Mouse (Mus musculus) telencephalon, adult 2 months (tissue): Measurements from ENCODE around the gene Mrpl3.
A peak's percentile ranks its signal among the peaks of the same experiment; 100 is the strongest.
"Not testable (repeated sequence)": the region's sequence is repeated elsewhere in the genome, so short reads cannot be mapped to it uniquely, and the experiment has no call there.

ENCODE experiments used
- DNase-seq: peaks from one replicate; pipeline ENCODE4 v3.0.0-alpha.2; 2011; ENCODE audit warnings: low read depth, low spot score

The Mrpl3 gene

GRCm38 (mm10) chr9:105053147-105053557, at the start of gene Mrpl3:
TSS of gene Mrpl3 (plus strand) at chr9:105053239.
- peak; percentile 73 for DNase-seq

DNA sequence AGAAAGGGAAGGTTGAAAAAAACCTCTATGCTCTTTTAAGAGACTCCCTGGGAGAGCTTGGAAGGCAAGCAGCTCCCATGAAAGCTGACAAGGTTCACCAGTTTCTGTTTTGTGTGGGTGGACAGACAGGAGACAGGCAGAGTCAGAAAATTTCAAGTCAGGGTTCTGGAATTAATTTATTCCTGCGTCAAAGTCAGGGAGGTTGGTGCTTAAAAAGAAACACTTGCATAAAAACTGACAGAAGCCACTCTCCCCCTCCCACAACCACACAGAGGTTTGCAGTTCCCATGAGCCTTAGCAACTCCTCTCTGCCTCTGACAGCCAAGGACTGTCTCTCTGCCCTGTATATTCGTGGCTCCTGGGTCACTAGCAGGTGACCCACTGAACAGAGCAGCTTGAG, 42.3 kb upstream of the Mrpl3 start:
- peak; percentile 54 for DNase-seq

DNA sequence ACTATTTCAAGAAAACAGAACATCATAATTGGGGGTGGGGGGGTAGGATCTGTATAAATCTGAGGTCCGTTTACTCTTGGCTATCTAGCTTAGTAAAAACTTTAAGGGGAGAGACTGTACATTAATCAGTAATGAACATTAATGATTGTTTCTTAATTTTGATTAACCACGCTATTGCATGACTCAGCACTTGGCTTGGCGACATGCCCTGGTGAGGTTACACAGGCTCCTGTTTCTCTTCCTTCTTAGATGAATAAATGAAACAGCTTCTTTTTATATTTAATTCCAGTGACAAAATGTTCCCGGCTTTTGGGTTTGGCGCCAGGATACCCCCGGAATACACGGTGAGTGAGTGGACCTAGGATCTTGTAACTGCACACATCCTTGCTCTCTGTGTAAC, 34.9 kb upstream of the Mrpl3 start:
- DNase-seq = no peak

DNA sequence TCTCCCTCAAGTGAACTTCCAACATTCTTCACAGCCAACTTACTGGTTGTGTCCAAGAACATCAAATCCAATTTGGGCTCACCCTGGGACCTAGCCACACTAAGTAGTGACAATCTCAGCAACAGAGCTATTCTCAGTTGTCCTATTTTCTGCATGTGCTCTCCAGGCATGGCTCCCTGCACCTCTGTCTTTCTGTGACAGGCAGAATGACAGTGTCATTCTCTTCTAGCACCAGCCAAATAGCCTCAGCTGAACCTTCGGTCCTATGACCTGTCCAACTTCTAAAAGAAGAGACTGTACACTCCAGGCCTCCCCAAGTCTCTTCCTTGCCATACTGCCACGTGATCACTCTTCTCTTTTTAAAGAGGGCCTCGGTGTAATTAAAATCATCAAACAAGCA, 24.7 kb upstream of the Mrpl3 start:
- DNase-seq = no peak

GRCm38 (mm10) chr9:105032572-105032971, 20.5 kb upstream of the Mrpl3 start:
- no peak for DNase-seq

GRCm38 (mm10) chr9:105033641-105034040, 19.4 kb upstream of the Mrpl3 start:
- DNase-seq = no peak

- no peak for DNase-seq
Observed at GRCm38 (mm10) chr9:105037847-105038246, 15.2 kb upstream of the Mrpl3 start.

DNA sequence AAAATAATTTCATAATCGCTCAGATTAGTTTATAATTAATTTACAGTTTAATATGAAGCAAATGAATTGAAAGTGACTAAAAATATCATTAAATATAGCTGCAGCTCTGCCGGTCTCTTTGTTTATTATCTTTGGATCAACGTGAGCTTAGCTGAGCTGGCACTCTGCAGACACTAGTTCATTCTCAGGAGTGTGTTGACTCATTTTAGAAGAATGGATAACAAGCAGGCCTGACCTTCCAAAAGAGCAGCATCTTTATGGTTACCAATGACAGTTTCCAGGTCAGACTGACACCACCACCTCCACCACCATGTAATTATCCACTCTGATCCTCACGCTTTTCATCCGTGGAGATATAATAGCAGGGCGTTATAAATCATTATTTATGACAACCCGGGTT, 7.0 kb upstream of the Mrpl3 start:
- DNase-seq = no peak

DNA sequence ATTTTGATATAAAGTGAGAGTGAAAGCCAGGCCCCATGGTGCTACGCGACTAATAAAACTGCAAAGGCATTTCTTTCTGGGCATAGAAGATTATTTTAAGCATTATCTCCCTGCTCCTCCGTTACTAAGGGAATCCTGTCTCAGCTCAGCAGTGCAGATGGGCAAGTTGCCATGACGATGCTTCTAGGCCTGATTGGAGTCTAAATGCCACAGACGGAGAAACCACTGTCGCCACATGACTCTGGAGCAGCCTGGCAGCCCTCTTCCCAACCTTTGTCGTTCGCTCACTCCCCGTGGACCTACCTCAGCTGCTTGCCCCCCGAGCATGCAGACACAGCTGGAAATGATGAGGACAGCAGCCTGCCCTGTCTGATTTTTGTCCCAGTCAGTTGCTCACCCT, 4.7 kb upstream of the Mrpl3 start:
- DNase-seq = peak; percentile 81

GRCm38 (mm10) chr9:105049636-105050035, 3.4 kb upstream of the Mrpl3 start:
- no peak for DNase-seq

- DNase-seq = no peak
Observed at GRCm38 (mm10) chr9:105050257-105050656, 2.8 kb upstream of the Mrpl3 start.

DNA sequence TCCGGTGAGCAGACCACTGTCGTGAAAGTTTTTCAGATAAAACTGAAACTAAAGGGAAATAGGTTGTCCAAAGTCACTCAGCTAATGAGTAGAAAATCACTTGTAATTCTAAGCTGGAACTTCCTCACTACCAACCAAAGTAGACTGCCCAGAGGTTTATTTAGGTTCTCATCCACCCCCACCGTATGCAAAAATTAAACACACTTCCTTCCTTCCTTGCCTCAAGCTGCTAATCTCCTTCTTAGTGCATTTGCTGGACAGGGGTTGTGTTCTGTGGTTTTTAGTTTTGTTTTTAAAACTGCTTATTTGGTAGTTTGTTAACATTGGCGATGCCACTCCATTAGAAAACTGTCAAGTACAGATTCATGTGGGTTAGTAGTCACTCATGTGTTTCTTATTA, 773 bp downstream of the Mrpl3 start:
- no peak for DNase-seq

DNA sequence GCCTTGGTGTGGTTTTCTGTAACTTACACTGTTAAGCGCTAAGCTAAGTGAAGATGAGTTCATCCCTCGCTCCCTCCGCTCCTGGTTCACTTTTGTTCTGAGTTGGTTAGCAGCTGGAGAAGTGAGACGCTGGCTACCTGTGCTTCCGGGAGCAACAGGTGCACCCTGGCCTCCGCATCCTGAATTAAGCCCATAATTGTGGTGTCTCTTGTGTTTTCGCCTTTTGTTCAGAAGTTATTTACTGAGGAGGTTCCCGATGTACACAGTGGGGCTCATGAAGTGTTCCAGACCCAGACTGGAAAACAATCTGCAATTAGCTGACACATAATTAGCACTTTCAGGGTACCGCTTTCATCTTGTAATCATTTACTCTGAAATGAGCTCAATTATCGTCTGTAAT, 16.1 kb downstream of the Mrpl3 start:
- no peak for DNase-seq

DNA sequence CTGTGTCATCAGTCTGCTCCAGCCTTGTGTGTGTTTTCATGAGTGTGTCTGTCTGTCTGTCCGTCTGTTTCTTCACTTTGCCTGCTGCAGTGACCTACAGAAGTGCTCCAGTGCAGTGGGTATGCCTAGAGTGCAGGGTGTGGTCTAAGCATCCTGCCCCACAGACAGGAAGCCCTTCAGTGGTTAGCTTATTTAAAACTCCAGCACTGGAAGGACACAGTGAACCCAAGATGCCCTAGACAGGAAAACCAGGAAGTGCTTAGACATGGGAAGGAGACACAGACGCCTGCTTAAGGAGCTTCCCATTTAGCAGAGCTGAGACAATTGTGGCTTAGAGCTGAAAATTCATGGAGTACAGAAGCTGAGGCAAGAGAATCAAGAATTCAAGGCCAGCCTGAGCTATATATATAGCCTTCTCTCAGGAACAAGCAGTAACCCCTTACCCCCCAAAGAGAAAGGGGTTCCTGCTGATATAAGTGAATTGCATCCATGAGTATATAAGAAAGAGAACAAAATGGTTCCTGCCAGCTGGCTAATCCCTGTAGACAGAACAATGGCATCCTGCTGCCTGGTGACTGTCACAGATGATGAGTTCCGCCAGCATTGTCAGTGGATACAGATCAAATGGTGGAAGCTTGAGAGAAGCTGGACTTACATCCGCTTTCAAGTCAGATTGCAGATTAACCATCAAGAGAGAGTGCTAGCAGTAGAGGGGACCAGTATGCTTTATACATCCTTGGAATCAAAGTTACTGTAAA, 20.1 kb downstream of the Mrpl3 start:
- no peak for DNase-seq

DNA sequence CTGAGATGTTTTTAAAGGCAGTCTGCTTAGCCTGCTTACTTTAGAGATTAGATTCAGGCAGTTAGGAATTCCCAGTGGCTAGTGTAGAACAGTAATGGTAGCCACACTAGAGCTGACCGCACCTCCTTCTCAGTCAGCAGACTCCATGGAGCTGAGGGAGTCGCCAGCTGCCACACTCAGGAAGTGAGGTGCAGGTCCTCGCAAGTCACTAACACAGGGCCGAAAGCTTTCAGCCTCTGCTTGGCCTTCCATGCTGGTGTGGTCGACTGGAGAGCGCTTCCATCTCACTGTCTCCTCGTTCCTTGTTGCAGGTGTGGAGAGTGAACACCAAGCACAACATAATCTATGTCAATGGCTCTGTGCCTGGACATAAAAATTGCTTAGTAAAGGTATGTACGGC, 21.8 kb downstream of the Mrpl3 start:
- DNase-seq = no peak

DNA sequence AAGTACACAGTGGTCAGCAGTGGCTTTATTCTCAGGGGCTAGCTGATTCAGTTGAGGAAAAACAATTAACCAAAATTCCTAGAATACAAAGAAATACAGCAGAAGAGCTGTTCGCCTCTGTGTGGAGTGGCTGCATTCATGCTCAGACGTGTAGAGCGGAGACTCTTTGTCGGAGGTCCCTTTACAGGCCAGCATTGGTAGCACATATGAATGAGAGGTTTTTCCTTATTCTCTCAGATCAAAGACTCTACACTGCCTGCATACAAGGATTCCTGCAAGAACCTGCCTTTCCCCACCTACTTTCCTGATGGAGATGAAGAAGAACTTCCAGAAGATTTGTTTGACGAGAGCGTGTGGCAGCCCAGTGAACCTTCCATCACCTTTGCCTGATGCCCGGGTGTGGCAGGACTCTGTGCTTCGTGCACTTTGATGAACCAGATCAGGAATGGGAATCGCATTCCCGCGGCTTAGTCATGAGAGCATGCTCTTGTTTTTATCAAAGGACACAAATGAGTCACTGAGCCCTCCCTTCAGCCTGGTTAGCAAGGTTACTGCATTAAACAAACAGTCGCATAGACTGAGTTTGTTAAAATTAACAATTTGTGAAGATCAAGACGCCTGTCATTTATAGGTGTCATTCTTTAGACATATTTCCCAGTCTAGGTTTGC, 23.9 kb downstream of the Mrpl3 start:
- no peak for DNase-seq

- no peak for DNase-seq
Observed at GRCm38 (mm10) chr9:105078460-105078859, 25.4 kb downstream of the Mrpl3 start.

GRCm38 (mm10) chr9:105080246-105080645, 27.2 kb downstream of the Mrpl3 start:
- no peak for DNase-seq

- no peak for DNase-seq
Observed at GRCm38 (mm10) chr9:105100807-105101570, 48.0 kb downstream of the Mrpl3 start.

GRCm38 (mm10) chr9:105101911-105102310, 48.9 kb downstream of the Mrpl3 start:
- peak; percentile 27 for DNase-seq

GRCm38 (mm10) chr9:105103893-105104292, 50.9 kb downstream of the Mrpl3 start:
- no peak for DNase-seq

DNA sequence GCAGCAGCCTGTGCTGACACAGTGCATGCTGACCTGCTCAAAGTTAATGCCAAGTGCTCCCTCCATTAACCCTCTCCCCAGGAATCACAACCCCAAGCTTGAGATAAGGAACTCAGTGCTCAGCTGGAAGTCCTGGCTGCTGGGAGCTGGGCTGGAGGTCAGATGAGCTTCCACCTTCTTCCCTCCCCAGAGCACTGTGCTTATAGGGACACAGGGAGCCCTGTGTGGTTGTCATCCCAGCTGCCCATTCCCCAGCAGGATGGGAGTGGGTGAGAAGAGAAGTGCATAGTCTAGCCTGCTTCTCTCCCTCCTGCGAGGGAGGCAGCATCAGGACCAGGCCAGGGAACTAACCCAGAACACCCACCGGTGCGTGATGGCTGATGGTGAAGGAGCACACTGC, 72.2 kb downstream of the Mrpl3 start:
- DNase-seq = not testable (repeated sequence)
